Mouse (Mus musculus) lung, postnatal 0 days (tissue): ENCODE measurements around the gene Sorcs2. TPM values are rescaled to one million over a fixed set of nuclear protein-coding genes. Genes with fewer than 3 reads are reported as not detected.

ENCODE experiments used
- ATAC-seq: fragments of 200-750 bp; cut with Nextera tagmentation; 2 replicates; pipeline ENCODE4 v1.8.0; 2017; ENCODE audit warnings: moderate library complexity
- DNase-seq: peaks from one replicate; pipeline ENCODE4 v3.0.0-alpha.2; 2016; ENCODE audit warnings: low spot score
- H3K27ac ChIP-seq: fragments of 300-500 bp; sonication (generic); 2 replicates; pipeline ENCODE4 v1.5.1; 2014; ENCODE audit warnings: antibody characterized with exemption, mild to moderate bottlenecking, low read length, mixed read lengths
- H3K27me3 ChIP-seq: fragments of 300-500 bp; sonication (generic); replicated peaks from 2 replicates; pipeline ENCODE4 v1.6.1; 2014; ENCODE audit warnings: low read length, mixed read lengths; ENCODE audit not compliant: insufficient read depth
- H3K36me3 ChIP-seq: fragments of 300-500 bp; sonication (generic); 2 replicates; pipeline ENCODE4 v1.6.1; 2014; ENCODE audit warnings: low read length, mixed read lengths; ENCODE audit not compliant: insufficient read depth
- H3K4me1 ChIP-seq: fragments of 300-500 bp; sonication (generic); 2 replicates; pipeline ENCODE4 v1.6.1; 2014; ENCODE audit warnings: antibody characterized with exemption, low read depth, low read length, mixed read lengths; ENCODE audit not compliant: insufficient read depth
- H3K4me2 ChIP-seq: fragments of 300-500 bp; sonication (generic); replicated peaks from 2 replicates; pipeline ENCODE4 v1.6.1; 2014; ENCODE audit warnings: low read depth, mild to moderate bottlenecking, low read length, moderate library complexity, mixed read lengths
- H3K4me3 ChIP-seq: fragments of 300-500 bp; sonication (generic); 2 replicates; pipeline ENCODE4 v1.5.1; 2014; ENCODE audit warnings: low read depth, low read length
- H3K9ac ChIP-seq: fragments of 300-500 bp; sonication (generic); replicated peaks from 2 replicates; pipeline ENCODE4 v1.6.1; 2014; ENCODE audit warnings: low read depth, mild to moderate bottlenecking
- H3K9me3 ChIP-seq: fragments of 300-500 bp; sonication (generic); 2 replicates; pipeline ENCODE4 v1.6.1; 2016; ENCODE audit warnings: low read length, mixed read lengths
- CTCF ChIP-seq: IDR thresholded peaks from 2 replicates; pipeline ENCODE4 v1.5.1; 2016; ENCODE audit warnings: antibody characterized with exemption, mild to moderate bottlenecking
- EP300 ChIP-seq: IDR thresholded peaks from 2 replicates; pipeline ENCODE4 v1.6.1; 2016; ENCODE audit warnings: antibody characterized with exemption, mild to moderate bottlenecking, control low read depth
- WGBS: fragments of 180-500 bp; shearing (Covaris S2); extraction: QIAGEN DNeasy Blood & Tissue Kit; methylation state at CpG from one replicate; pipeline ENCODE4 v1.1.7; 2014; 5-methylcytosine and 5-hydroxymethylcytosine counted together
- polyA plus RNA-seq: library from polyadenylated mRNA; unstranded; fragments of >200 nt; fragmentation: Nextera tagmentation; extraction: Ambion mirVana; gene quantifications from 2 replicates; pipeline ENCODE4 v1.2.1, GENCODE M21; 2015

Sorcs2 gene
- polyA plus RNA-seq, 1 experiment from 2014 or later: 9.4 TPM

GRCm38 (mm10) chr5:36083869-36084565 is 313.9 kb downstream of the Sorcs2 start:
- Histone ChIP-seq H3K4me1 (no peaks in the 10 kb centered on the region), H3K27ac (no peak overlapping the region), H3K27me3 (no peaks in the 10 kb centered on the region), H3K4me3 (no peak overlapping the region), H3K4me2 (no peak overlapping the region), H3K36me3 (no peaks in the 10 kb centered on the region), H3K9ac (no peak overlapping the region), H3K9me3 (no peaks in the 10 kb centered on the region)
- TF ChIP-seq EP300 (no peak), CTCF (no peak)
- DNase-seq (no peak), ATAC-seq (no peak)
- 79% methylated on average over 9 of the region's 9 CpGs for WGBS

GRCm38 (mm10) chr5:36081021-36081420 is 316.9 kb downstream of the Sorcs2 start:
- no peaks in the 10 kb centered on the region for H3K27me3 ChIP-seq
- H3K27ac ChIP-seq: no peak overlapping the region
- WGBS: 49% methylated on average over 8 of the region's 8 CpGs
- H3K4me1 ChIP-seq: no peaks in the 10 kb centered on the region
- H3K9me3 ChIP-seq: no peaks in the 10 kb centered on the region
- no peaks in the 10 kb centered on the region for H3K36me3 ChIP-seq
- H3K4me2 ChIP-seq: no peak overlapping the region
- no peak for ATAC-seq
- DNase-seq: peak; percentile 29
- no peak for TF ChIP-seq EP300
- TF ChIP-seq CTCF: no peak
- H3K9ac ChIP-seq: no peak overlapping the region
- H3K4me3 ChIP-seq: no peak overlapping the region

GRCm38 (mm10) chr5:36075172-36076074 is 322.5 kb downstream of the Sorcs2 start:
- TF ChIP-seq CTCF: no peak
- TF ChIP-seq EP300: peak; percentile 98
- peak; percentile 90 for DNase-seq
- 75% methylated on average over 5 of the region's 5 CpGs for WGBS
- no peaks in the 10 kb centered on the region for H3K9me3 ChIP-seq
- no peaks in the 10 kb centered on the region for H3K4me1 ChIP-seq
- no peaks in the 10 kb centered on the region for H3K36me3 ChIP-seq
- no peak overlapping the region for H3K4me2 ChIP-seq
- no peak overlapping the region for H3K4me3 ChIP-seq
- no peak overlapping the region for H3K9ac ChIP-seq
- H3K27me3 ChIP-seq: no peaks in the 10 kb centered on the region
- H3K27ac ChIP-seq: peak overlapping the region; percentile 82
- peak; percentile 98 for ATAC-seq

GRCm38 (mm10) chr5:36069503-36070360 is 328.2 kb downstream of the Sorcs2 start:
- Histone ChIP-seq H3K4me3 (no peak overlapping the region), H3K9ac (no peak overlapping the region), H3K27me3 (no peaks in the 10 kb centered on the region), H3K4me1 (no peaks in the 10 kb centered on the region), H3K9me3 (no peaks in the 10 kb centered on the region), H3K27ac (peak overlapping the region; percentile 57), H3K4me2 (no peak overlapping the region), H3K36me3 (no peaks in the 10 kb centered on the region)
- DNase-seq (peak; percentile 73), ATAC-seq (peak; percentile 86)
- no peak for TF ChIP-seq EP300
- TF ChIP-seq CTCF: no peak
- 40% methylated on average over 6 of the region's 6 CpGs for WGBS

GRCm38 (mm10) chr5:36067651-36068181 is 330.2 kb downstream of the Sorcs2 start:
- Histone ChIP-seq H3K27me3 (no peaks in the 10 kb centered on the region), H3K27ac (no peak overlapping the region), H3K4me2 (no peak overlapping the region), H3K36me3 (no peaks in the 10 kb centered on the region), H3K4me1 (no peaks in the 10 kb centered on the region), H3K9ac (no peak overlapping the region), H3K9me3 (no peaks in the 10 kb centered on the region), H3K4me3 (no peak overlapping the region)
- TF ChIP-seq CTCF: no peak
- TF ChIP-seq EP300: no peak
- DNase-seq (no peak), ATAC-seq (no peak)
- WGBS: 81% methylated on average over 8 of the region's 8 CpGs
